Mouse (Mus musculus): ENCODE measurements around the gene Rab11b.

- no peak for TF ChIP-seq POLR2A (IDR thresholded peaks at IDR 0.05; ENCODE audit: borderline replicate concordance, extremely low read depth, low read depth, low read length)
- TF ChIP-seq CTCF (IDR thresholded peaks at IDR 0.05; ENCODE audit: insufficient read depth, low read length) = no peak
Observed at GRCm38 (mm10) chr17:33728396-33728795, 31.9 kb downstream of the Rab11b start.

Measured in lung, adult 2 months (tissue).